Comparison of ENCODE assay signal across 26 mouse cellular contexts in genomic region chr15:96928692-96929091, GRCm38 (mm10).
DNase-seq lines count a peak whose midpoint lies in the region; ATAC-seq and TF ChIP-seq lines count a peak whose summit lies in the region.
"Had no signal": no experiment of that assay in that cellular context is flagged by ENCODE, and none has a peak within 500 bp of the region (broad histone marks: within the 10 kb centered on the region; RNA-seq: fewer than 3 reads in every experiment).

No protein-coding gene starts in this region.

- ATAC-seq in intestine, embryonic 15.5 days: peak; percentile 47
- no peak for ATAC-seq in intestine, postnatal 0 days
- ATAC-seq in liver, embryonic 13.5 days (ENCODE audit: low read depth): peak; percentile 90
- ATAC-seq in megakaryocyte progenitor cell, adult 5-6 weeks (replicated peaks; ENCODE audit: poor library complexity): peak; percentile 70
- ATAC-seq in stomach, postnatal 0 days (ENCODE audit: low FRiP score, low TSS enrichment): peak; percentile 57
- ATAC-seq in midbrain, embryonic 16.5 days: no peak
- ATAC-seq in lung, postnatal 0 days: no peak
- ATAC-seq: forebrain, embryonic 14.5 days; Patski had no signal

- H3K9ac ChIP-seq in intestine, embryonic 15.5 days: no peak overlapping the region
- H3K9ac ChIP-seq in intestine, postnatal 0 days (ENCODE audit: low read depth, low read length): no peak overlapping the region
- H3K9ac ChIP-seq in liver, embryonic 13.5 days: no peak overlapping the region
- no peak overlapping the region for H3K9ac ChIP-seq in stomach, postnatal 0 days (ENCODE audit: low read length)
- H3K9ac ChIP-seq in midbrain, embryonic 16.5 days (ENCODE audit: low read depth, low read length): no peak overlapping the region
- no peak overlapping the region for H3K9ac ChIP-seq in lung, postnatal 0 days (replicated peaks; ENCODE audit: low read depth)
- H3K9ac ChIP-seq: heart, embryonic 13.5 days; hindbrain, embryonic 14.5 days; neural tube, embryonic 12.5 days had no signal

- TF ChIP-seq CTCF in intestine, postnatal 0 days (IDR thresholded peaks at IDR 0.05; ENCODE audit: low read depth): no peak
- no peak for TF ChIP-seq CTCF in stomach, postnatal 0 days (IDR thresholded peaks at IDR 0.05; ENCODE audit: low read depth)
- no peak for TF ChIP-seq CTCF in lung, postnatal 0 days (IDR thresholded peaks at IDR 0.05)

- TF ChIP-seq EP300 in stomach, postnatal 0 days (optimal IDR thresholded peaks at IDR 0.05): no peak
- no peak for TF ChIP-seq EP300 in lung, postnatal 0 days (IDR thresholded peaks at IDR 0.05)

- H3K9me3 ChIP-seq in intestine, embryonic 15.5 days: no peaks in the 10 kb centered on the region
- no peaks in the 10 kb centered on the region for H3K9me3 ChIP-seq in intestine, postnatal 0 days (ENCODE audit: control insufficient read depth)
- H3K9me3 ChIP-seq in liver, embryonic 13.5 days (replicated peaks): no peaks in the 10 kb centered on the region
- no peaks in the 10 kb centered on the region for H3K9me3 ChIP-seq in stomach, postnatal 0 days (ENCODE audit: control insufficient read depth, low read length)
- H3K9me3 ChIP-seq in midbrain, embryonic 16.5 days (replicated peaks; ENCODE audit: control insufficient read depth, low read length, poor library complexity, severe bottlenecking): no peaks in the 10 kb centered on the region
- H3K9me3 ChIP-seq in lung, postnatal 0 days (ENCODE audit: low read length): no peaks in the 10 kb centered on the region
- H3K9me3 ChIP-seq: heart, embryonic 13.5 days; neural tube, embryonic 12.5 days had no signal

- DNase-seq in liver, embryonic 13.5 days: no peak
- peak; percentile 51 for DNase-seq in stomach, postnatal 0 days (ENCODE audit: low spot score)
- DNase-seq in adrenal gland, postnatal 4 days (ENCODE audit: low spot score in 2 of 2): no peak
- no peak for DNase-seq in lung, postnatal 0 days (ENCODE audit: low spot score)
- DNase-seq: adrenal gland, postnatal 14 days; cerebellum, adult 2 months; cerebellum, postnatal 25 days; gastrocnemius, postnatal 36 days; heart, adult 18-20 months; heart, postnatal 10 days; kidney, adult 2 months; kidney, postnatal 4 days; right cerebral cortex, adult 18-20 months; spleen, adult 18-20 months had no signal

- no peak overlapping the region for H3K4me2 ChIP-seq in intestine, embryonic 15.5 days (replicated peaks)
- H3K4me2 ChIP-seq in intestine, postnatal 0 days (replicated peaks; ENCODE audit: low read depth): no peak overlapping the region
- peak overlapping the region; percentile 25; the same call in 1 of the 2 replicates for H3K4me2 ChIP-seq in liver, embryonic 13.5 days
- H3K4me2 ChIP-seq in stomach, postnatal 0 days (replicated peaks; ENCODE audit: low read depth): no peak overlapping the region
- H3K4me2 ChIP-seq in midbrain, embryonic 16.5 days (ENCODE audit: low read length): no peak overlapping the region
- H3K4me2 ChIP-seq in lung, postnatal 0 days (replicated peaks; ENCODE audit: low read depth, low read length): no peak overlapping the region
- H3K4me2 ChIP-seq: heart, embryonic 13.5 days; hindbrain, embryonic 14.5 days; midbrain, embryonic 11.5 days; neural tube, embryonic 12.5 days had no signal

- H3K4me3 ChIP-seq in intestine, embryonic 15.5 days (replicated peaks): no peak overlapping the region
- H3K4me3 ChIP-seq in intestine, postnatal 0 days (ENCODE audit: low read depth, low read length): no peak overlapping the region
- no peak overlapping the region for H3K4me3 ChIP-seq in liver, embryonic 13.5 days (replicated peaks)
- H3K4me3 ChIP-seq in stomach, postnatal 0 days (ENCODE audit: low read depth, low read length): no peak overlapping the region
- no peak overlapping the region for H3K4me3 ChIP-seq in midbrain, embryonic 16.5 days (ENCODE audit: low read depth, low read length)
- H3K4me3 ChIP-seq in lung, postnatal 0 days (ENCODE audit: low read depth, low read length): no peak overlapping the region
- H3K4me3 ChIP-seq: heart, embryonic 13.5 days; myocyte; neural tube, embryonic 12.5 days had no signal

- H3K27me3 ChIP-seq in intestine, embryonic 15.5 days (replicated peaks): no peaks in the 10 kb centered on the region
- H3K27me3 ChIP-seq in intestine, postnatal 0 days (replicated peaks; ENCODE audit: control insufficient read depth, insufficient read depth, low read length): no peaks in the 10 kb centered on the region
- H3K27me3 ChIP-seq in liver, embryonic 13.5 days: no peaks in the 10 kb centered on the region
- no peaks in the 10 kb centered on the region for H3K27me3 ChIP-seq in stomach, postnatal 0 days (ENCODE audit: control insufficient read depth, insufficient read depth, low read length)
- H3K27me3 ChIP-seq in midbrain, embryonic 16.5 days (ENCODE audit: control insufficient read depth, insufficient read depth, low read depth, low read length): no peaks in the 10 kb centered on the region
- no peaks in the 10 kb centered on the region for H3K27me3 ChIP-seq in lung, postnatal 0 days (replicated peaks; ENCODE audit: insufficient read depth, low read length)
- H3K27me3 ChIP-seq: heart, embryonic 13.5 days; neural tube, embryonic 12.5 days; Patski had no signal

- no peak overlapping the region for H3K27ac ChIP-seq in intestine, embryonic 15.5 days
- H3K27ac ChIP-seq in intestine, postnatal 0 days (ENCODE audit: low read depth, low read length): no peak overlapping the region
- 0 out of 2 replicates have a peak overlapping the region, but pooled peaks have one; percentile 6 for H3K27ac ChIP-seq in liver, embryonic 13.5 days
- no peak overlapping the region for H3K27ac ChIP-seq in stomach, postnatal 0 days (replicated peaks)
- H3K27ac ChIP-seq in midbrain, embryonic 16.5 days (ENCODE audit: low read length): no peak overlapping the region
- no peak overlapping the region for H3K27ac ChIP-seq in lung, postnatal 0 days (ENCODE audit: low read length)
- H3K27ac ChIP-seq: heart, embryonic 13.5 days; hindbrain, embryonic 14.5 days; neural tube, embryonic 12.5 days had no signal

- no peaks in the 10 kb centered on the region for H3K4me1 ChIP-seq in intestine, embryonic 15.5 days (replicated peaks)
- no peaks in the 10 kb centered on the region for H3K4me1 ChIP-seq in intestine, postnatal 0 days (replicated peaks; ENCODE audit: control insufficient read depth, insufficient read depth, low read length)
- H3K4me1 ChIP-seq in liver, embryonic 13.5 days (replicated peaks): peaks cover 31% of the 10 kb centered on the region
- H3K4me1 ChIP-seq in stomach, postnatal 0 days (replicated peaks; ENCODE audit: control insufficient read depth, insufficient read depth): no peaks in the 10 kb centered on the region
- H3K4me1 ChIP-seq in midbrain, embryonic 16.5 days (ENCODE audit: control insufficient read depth, insufficient read depth, low read length): no peaks in the 10 kb centered on the region
- no peaks in the 10 kb centered on the region for H3K4me1 ChIP-seq in lung, postnatal 0 days (ENCODE audit: insufficient read depth, low read depth, low read length)
- H3K4me1 ChIP-seq: heart, embryonic 13.5 days; neural tube, embryonic 12.5 days had no signal

- 68% methylated on average over 4 of the region's 4 CpGs for WGBS in intestine, embryonic 15.5 days
- WGBS in intestine, postnatal 0 days: 54% methylated on average over 4 of the region's 4 CpGs
- 9% methylated on average over 4 of the region's 4 CpGs for WGBS in liver, embryonic 13.5 days (ENCODE audit: insufficient replicate concordance)
- WGBS in stomach, postnatal 0 days: 65% methylated on average over 4 of the region's 4 CpGs
- WGBS in midbrain, embryonic 16.5 days: 96% methylated on average over 4 of the region's 4 CpGs
- 43% methylated on average over 4 of the region's 4 CpGs for WGBS in lung, postnatal 0 days

- H3K36me3 ChIP-seq in intestine, embryonic 15.5 days: no peaks in the 10 kb centered on the region
- H3K36me3 ChIP-seq in intestine, postnatal 0 days (ENCODE audit: control insufficient read depth, insufficient read depth): no peaks in the 10 kb centered on the region
- no peaks in the 10 kb centered on the region for H3K36me3 ChIP-seq in liver, embryonic 13.5 days
- no peaks in the 10 kb centered on the region for H3K36me3 ChIP-seq in stomach, postnatal 0 days (ENCODE audit: control insufficient read depth, insufficient read depth, low read length)
- H3K36me3 ChIP-seq in midbrain, embryonic 16.5 days (ENCODE audit: control insufficient read depth, insufficient read depth, low read length): no peaks in the 10 kb centered on the region
- no peaks in the 10 kb centered on the region for H3K36me3 ChIP-seq in lung, postnatal 0 days (ENCODE audit: insufficient read depth, low read length)
- H3K36me3 ChIP-seq: G1E; heart, embryonic 13.5 days; neural tube, embryonic 12.5 days had no signal

Comparison
In these comparisons a context has a peak if more than half of its experiments do, and no peak if none do; other contexts are left out.
1. ATAC-seq: peak in intestine, embryonic 15.5 days (single experiment), liver, embryonic 13.5 days (single experiment), megakaryocyte progenitor cell, adult 5-6 weeks (single experiment) and stomach, postnatal 0 days (single experiment); none in intestine, postnatal 0 days (single experiment), midbrain, embryonic 16.5 days (single experiment) and lung, postnatal 0 days (single experiment).